Mouse (Mus musculus) hindbrain, embryonic 15.5 days (tissue): Measurements from ENCODE around the gene Tspan10. TPM values are rescaled to one million over a fixed set of nuclear protein-coding genes. Genes with fewer than 3 reads are reported as not detected.

Source experiments
- ATAC-seq: fragments of 200-750 bp; cut with Nextera tagmentation; 2 replicates; pipeline ENCODE4 v1.8.0; 2017; ENCODE audit warnings: low read depth, moderate number of reproducible peaks, moderate TSS enrichment; ENCODE audit not compliant: low FRiP score
- H3K27ac ChIP-seq: fragments of 300-500 bp; sonication (generic); replicated peaks from 2 replicates; pipeline ENCODE4 v1.5.1; 2015; ENCODE audit warnings: mild to moderate bottlenecking, inconsistent platforms
- H3K27me3 ChIP-seq: fragments of 300-500 bp; sonication (generic); 2 replicates; pipeline ENCODE4 v1.6.1; 2015; ENCODE audit warnings: control low read depth, inconsistent platforms
- H3K36me3 ChIP-seq: fragments of 300-500 bp; sonication (generic); 2 replicates; pipeline ENCODE4 v1.6.1; 2015; ENCODE audit warnings: control low read depth, inconsistent platforms
- H3K4me1 ChIP-seq: fragments of 300-500 bp; sonication (generic); replicated peaks from 2 replicates; pipeline ENCODE4 v1.6.1; 2015; ENCODE audit warnings: control low read depth, inconsistent platforms
- H3K4me2 ChIP-seq: fragments of 300-500 bp; sonication (generic); 2 replicates; pipeline ENCODE4 v1.6.1; 2015; ENCODE audit warnings: moderate library complexity, mild to moderate bottlenecking, inconsistent platforms
- H3K4me3 ChIP-seq: fragments of 300-500 bp; sonication (generic); 2 replicates; pipeline ENCODE4 v1.5.1; 2015; ENCODE audit warnings: mild to moderate bottlenecking, inconsistent platforms
- H3K9ac ChIP-seq: fragments of 300-500 bp; sonication (generic); 2 replicates; pipeline ENCODE4 v1.6.1; 2015; ENCODE audit warnings: inconsistent platforms
- H3K9me3 ChIP-seq: fragments of 300-500 bp; sonication (generic); 2 replicates; pipeline ENCODE4 v1.6.1; 2016; ENCODE audit warnings: control low read depth, inconsistent platforms
- WGBS: fragments of 180-500 bp; shearing (Covaris S2); methylation state at CpG from one replicate; pipeline ENCODE4 v1.1.7; 2015; 5-methylcytosine and 5-hydroxymethylcytosine counted together
- polyA plus RNA-seq: library from polyadenylated mRNA; unstranded; fragments of >200 nt; fragmentation: Nextera tagmentation; extraction: Ambion mirVana; gene quantifications from 2 replicates; pipeline ENCODE4 v1.2.1, GENCODE M21; 2015

The Tspan10 gene
- polyA plus RNA-seq, 1 experiment from 2014 or later: not detected

GRCm38 (mm10) chr11:120426727-120427126 lies 15.7 kb upstream of the Tspan10 start:
- H3K4me3 ChIP-seq: no peak overlapping the region
- no peaks in the 10 kb centered on the region for H3K27me3 ChIP-seq
- ATAC-seq: no peak
- no peak overlapping the region for H3K27ac ChIP-seq
- H3K36me3 ChIP-seq: peaks cover 65% of the 10 kb centered on the region
- no peaks in the 10 kb centered on the region for H3K4me1 ChIP-seq
- no peak overlapping the region for H3K9ac ChIP-seq
- 97% methylated on average over 3 of the region's 3 CpGs for WGBS
- H3K4me2 ChIP-seq: no peak overlapping the region
- no peaks in the 10 kb centered on the region for H3K9me3 ChIP-seq

GRCm38 (mm10) chr11:120437152-120437856 lies 5.1 kb upstream of the Tspan10 start, which contains the start of gene Nploc4:
Gene Nploc4, minus strand, starts transcription at chr11:120437708.
- H3K9me3 ChIP-seq: no peaks in the 10 kb centered on the region
- WGBS: under 1% methylated on average over 72 of the region's 77 CpGs
- H3K36me3 ChIP-seq: peaks cover 14% of the 10 kb centered on the region
- H3K4me1 ChIP-seq: peaks cover 13% of the 10 kb centered on the region
- peak within 1 kb of the TSS; percentile 80 for H3K27ac ChIP-seq
- peak; percentile 90 for ATAC-seq
- H3K4me3 ChIP-seq: peak within 1 kb of the TSS; percentile 71
- no peaks in the 10 kb centered on the region for H3K27me3 ChIP-seq
- H3K4me2 ChIP-seq: peak within 1 kb of the TSS; percentile 90
- peak within 1 kb of the TSS; percentile 76 for H3K9ac ChIP-seq

GRCm38 (mm10) chr11:120437857-120438385 lies 4.5 kb upstream of the Tspan10 start:
- no peaks in the 10 kb centered on the region for H3K27me3 ChIP-seq
- H3K36me3 ChIP-seq: peaks cover 8% of the 10 kb centered on the region; the same call in 1 of the 2 replicates
- peak overlapping the region; percentile 76; the same call in 1 of the 2 replicates for H3K9ac ChIP-seq
- H3K27ac ChIP-seq: peak overlapping the region; percentile 80
- 28% methylated on average over 12 of the region's 12 CpGs for WGBS
- no peaks in the 10 kb centered on the region for H3K9me3 ChIP-seq
- H3K4me1 ChIP-seq: peaks cover 13% of the 10 kb centered on the region
- H3K4me2 ChIP-seq: peak overlapping the region; percentile 90
- ATAC-seq: no peak; the same call in 1 of the 2 replicates
- peak overlapping the region; percentile 71 for H3K4me3 ChIP-seq

GRCm38 (mm10) chr11:120442765-120443280 lies 379 bp downstream of the Tspan10 start:
- Histone ChIP-seq H3K27ac (no peak overlapping the region), H3K27me3 (no peaks in the 10 kb centered on the region), H3K9ac (no peak overlapping the region), H3K4me1 (no peaks in the 10 kb centered on the region), H3K4me3 (no peak overlapping the region), H3K4me2 (no peak overlapping the region), H3K36me3 (no peaks in the 10 kb centered on the region), H3K9me3 (no peaks in the 10 kb centered on the region)
- no peak for ATAC-seq
- 91% methylated on average over 3 of the region's 3 CpGs for WGBS

- H3K9me3 ChIP-seq: no peaks in the 10 kb centered on the region
- H3K27ac ChIP-seq: no peak overlapping the region
- WGBS: 77% methylated on average over 6 of the region's 6 CpGs
- no peaks in the 10 kb centered on the region for H3K27me3 ChIP-seq
- no peak overlapping the region for H3K9ac ChIP-seq
- no peak overlapping the region for H3K4me3 ChIP-seq
- ATAC-seq: no peak
- H3K4me2 ChIP-seq: no peak overlapping the region
- no peaks in the 10 kb centered on the region for H3K36me3 ChIP-seq
- no peaks in the 10 kb centered on the region for H3K4me1 ChIP-seq
These were observed 1.7 kb downstream of the Tspan10 start for GRCm38 (mm10) chr11:120444106-120444505.

GRCm38 (mm10) chr11:120445475-120445874 lies 3.0 kb downstream of the Tspan10 start:
- no peak overlapping the region for H3K4me3 ChIP-seq
- no peak overlapping the region for H3K27ac ChIP-seq
- H3K4me1 ChIP-seq: no peaks in the 10 kb centered on the region
- no peak overlapping the region for H3K4me2 ChIP-seq
- no peaks in the 10 kb centered on the region for H3K9me3 ChIP-seq
- ATAC-seq: no peak
- no peaks in the 10 kb centered on the region for H3K27me3 ChIP-seq
- no peaks in the 10 kb centered on the region for H3K36me3 ChIP-seq
- WGBS: 82% methylated on average over 3 of the region's 3 CpGs
- no peak overlapping the region for H3K9ac ChIP-seq

GRCm38 (mm10) chr11:120447179-120447578 lies 4.7 kb downstream of the Tspan10 start:
- no peak for ATAC-seq
- Histone ChIP-seq H3K9ac (no peak overlapping the region), H3K27ac (no peak overlapping the region)

GRCm38 (mm10) chr11:120452246-120452645 lies 9.8 kb downstream of the Tspan10 start:
- Histone ChIP-seq H3K4me2 (no peak overlapping the region), H3K9ac (no peak overlapping the region)

More at GRCm38 (mm10) chr11:120447179-120447578, 4.7 kb downstream of the Tspan10 start:
- no peaks in the 10 kb centered on the region for H3K36me3 ChIP-seq
- no peaks in the 10 kb centered on the region for H3K27me3 ChIP-seq
- no peaks in the 10 kb centered on the region for H3K4me1 ChIP-seq
- no peak overlapping the region for H3K4me3 ChIP-seq
- WGBS: 85% methylated on average over 7 of the region's 7 CpGs
- no peaks in the 10 kb centered on the region for H3K9me3 ChIP-seq
- no peak overlapping the region for H3K4me2 ChIP-seq

GRCm38 (mm10) chr11:120453306-120453705 lies 10.9 kb downstream of the Tspan10 start, which contains the start of gene Pde6g:
Gene Pde6g, minus strand, starts transcription at chr11:120453500.
- no peak within 1 kb of the TSS for H3K27ac ChIP-seq
- no peak within 1 kb of the TSS for H3K4me2 ChIP-seq
- H3K4me1 ChIP-seq: peaks cover 8% of the 10 kb centered on the region
- H3K9me3 ChIP-seq: no peaks in the 10 kb centered on the region
- ATAC-seq: no peak
- WGBS: 90% methylated on average over 4 of the region's 4 CpGs
- no peaks in the 10 kb centered on the region for H3K27me3 ChIP-seq
- H3K9ac ChIP-seq: no peak within 1 kb of the TSS
- H3K4me3 ChIP-seq: no peak within 1 kb of the TSS
- no peaks in the 10 kb centered on the region for H3K36me3 ChIP-seq

More at GRCm38 (mm10) chr11:120452246-120452645, 9.8 kb downstream of the Tspan10 start:
- Histone ChIP-seq H3K9me3 (no peaks in the 10 kb centered on the region), H3K4me3 (no peak overlapping the region), H3K27ac (no peak overlapping the region), H3K27me3 (no peaks in the 10 kb centered on the region), H3K36me3 (no peaks in the 10 kb centered on the region), H3K4me1 (peaks cover 6% of the 10 kb centered on the region)
- ATAC-seq: no peak
- WGBS: 73% methylated on average over 3 of the region's 3 CpGs

GRCm38 (mm10) chr11:120454965-120455364 lies 12.5 kb downstream of the Tspan10 start:
- Histone ChIP-seq H3K36me3 (peaks cover 3% of the 10 kb centered on the region; the same call in 1 of the 2 replicates), H3K4me2 (no peak overlapping the region), H3K4me1 (peaks cover 20% of the 10 kb centered on the region), H3K4me3 (no peak overlapping the region), H3K27ac (no peak overlapping the region), H3K9me3 (no peaks in the 10 kb centered on the region), H3K27me3 (no peaks in the 10 kb centered on the region), H3K9ac (no peak overlapping the region)
- ATAC-seq: no peak
- 92% methylated on average over 4 of the region's 4 CpGs for WGBS

GRCm38 (mm10) chr11:120455413-120455812 lies 13.0 kb downstream of the Tspan10 start:
- Histone ChIP-seq H3K4me3 (no peak overlapping the region), H3K27ac (no peak overlapping the region), H3K4me2 (no peak overlapping the region), H3K9ac (no peak overlapping the region), H3K36me3 (peaks cover 5% of the 10 kb centered on the region; the same call in 1 of the 2 replicates), H3K9me3 (no peaks in the 10 kb centered on the region), H3K27me3 (no peaks in the 10 kb centered on the region), H3K4me1 (peaks cover 20% of the 10 kb centered on the region)
- ATAC-seq: no peak
- 97% methylated on average over 7 of the region's 7 CpGs for WGBS

- 32% methylated on average over 14 of the region's 14 CpGs for WGBS
- Histone ChIP-seq H3K4me3 (peak overlapping the region; percentile 94), H3K4me2 (peak overlapping the region; percentile 88), H3K9me3 (no peaks in the 10 kb centered on the region), H3K36me3 (peaks cover 15% of the 10 kb centered on the region), H3K4me1 (peaks cover 20% of the 10 kb centered on the region), H3K27me3 (no peaks in the 10 kb centered on the region), H3K9ac (peak overlapping the region; percentile 99), H3K27ac (peak overlapping the region; percentile 90)
- ATAC-seq: no peak
These were observed 14.9 kb downstream of the Tspan10 start for GRCm38 (mm10) chr11:120457370-120457769.
